Mouse (Mus musculus): ENCODE results near the gene Lrrc20. TPM values are rescaled to one million over a fixed set of nuclear protein-coding genes. Genes with fewer than 3 reads are reported as not detected.

Lrrc20 gene
- total RNA-seq, 2 experiments from 2014 or later = 18.7 to 21.6 TPM

DNA sequence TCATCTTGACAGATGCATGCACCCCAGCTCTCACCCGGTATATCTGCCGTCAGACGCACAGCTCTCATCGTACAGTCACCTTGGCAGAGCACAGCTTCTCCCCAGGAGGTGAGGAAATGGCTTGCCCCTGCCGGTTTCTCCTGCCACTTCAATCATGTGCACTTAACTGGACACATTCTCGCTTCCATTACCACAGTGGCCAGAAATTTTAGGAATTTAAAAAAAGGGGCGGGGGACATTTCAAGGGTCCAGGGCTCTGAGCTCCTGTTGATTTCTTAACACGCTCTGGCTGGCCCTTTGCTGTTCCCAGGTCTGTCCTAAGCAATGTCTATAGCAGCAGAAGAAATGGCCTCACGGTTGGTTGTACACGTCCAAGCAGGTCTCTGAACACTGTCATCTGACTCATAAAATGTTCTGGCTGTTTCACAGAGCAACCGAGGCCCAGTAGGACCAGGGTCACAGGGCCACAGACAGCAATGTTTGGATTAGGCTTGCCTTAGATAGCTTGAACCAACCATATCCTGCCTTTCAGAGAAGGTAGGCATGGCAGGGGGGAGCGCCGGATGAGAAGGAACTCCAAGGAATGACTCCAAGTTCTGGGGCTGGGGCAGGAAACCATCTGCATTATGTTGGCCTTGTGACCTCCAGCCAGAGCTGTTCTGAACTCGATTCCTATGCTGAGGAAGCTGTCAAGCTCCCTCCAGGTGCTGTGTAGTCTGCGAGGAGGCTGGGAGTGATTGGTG is 151.8 kb downstream of the Lrrc20 start:
- DNase-seq (ENCODE audit: low spot score in 2 of 2) = no peak

DNA sequence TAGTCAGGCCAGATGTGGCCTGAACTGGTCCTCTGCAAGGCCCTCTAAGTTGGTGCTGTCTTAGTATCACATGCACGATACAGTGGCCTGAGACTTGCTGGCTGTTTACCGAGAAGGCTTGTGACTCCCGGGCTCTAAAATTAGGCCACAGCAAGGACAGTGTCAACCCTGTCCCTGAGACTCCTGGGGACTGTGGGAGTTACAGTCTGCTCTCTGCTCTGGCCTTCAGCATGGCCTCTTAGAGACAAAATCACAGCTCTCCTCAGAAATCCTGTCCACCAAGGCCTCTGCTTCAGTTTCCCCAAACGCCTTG is 152.3 kb downstream of the Lrrc20 start:
- no peak for DNase-seq (ENCODE audit: low spot score in 2 of 2)

Other genes starting within 250 kb of the Lrrc20 start
- gene Adamts14, start 202.4 kb upstream of the Lrrc20 start, total RNA-seq (2021) = 1 to 10 TPM; 1.6 to 1.7 TPM
- gene Prf1, start 178.0 kb upstream of the Lrrc20 start, total RNA-seq (2021) = not detected
- gene Pald1, start 92.3 kb upstream of the Lrrc20 start, total RNA-seq (2021) = 10 to 100 TPM; 16.5 to 22.1 TPM
- not detected for gene Nodal, start 57.8 kb upstream of the Lrrc20 start, total RNA-seq (2021)
- gene Eif4ebp2, start 23.1 kb upstream of the Lrrc20 start, total RNA-seq (2021) = 10 to 100 TPM; 46.2 to 51.2 TPM
- gene Npffr1, start 119.7 kb downstream of the Lrrc20 start, total RNA-seq (2021) = 1 to 10 TPM; 3.6 to 5.2 TPM
- gene Ppa1, start 172.8 kb downstream of the Lrrc20 start, total RNA-seq (2021) = 100 to 1,000 TPM; 102 to 108 TPM
- 100 to 1,000 TPM; 118 to 121 TPM for gene Sar1a, start 204.5 kb downstream of the Lrrc20 start, total RNA-seq (2021)
- gene Tysnd1, start 219.7 kb downstream of the Lrrc20 start, total RNA-seq (2021) = 10 to 100 TPM; 26.3 to 29.6 TPM
- gene Aifm2, start 239.5 kb downstream of the Lrrc20 start, total RNA-seq (2021) = 1 to 10 TPM; 5.2 to 5.6 TPM